Mouse (Mus musculus): ENCODE results near the gene Sspn.

DNA sequence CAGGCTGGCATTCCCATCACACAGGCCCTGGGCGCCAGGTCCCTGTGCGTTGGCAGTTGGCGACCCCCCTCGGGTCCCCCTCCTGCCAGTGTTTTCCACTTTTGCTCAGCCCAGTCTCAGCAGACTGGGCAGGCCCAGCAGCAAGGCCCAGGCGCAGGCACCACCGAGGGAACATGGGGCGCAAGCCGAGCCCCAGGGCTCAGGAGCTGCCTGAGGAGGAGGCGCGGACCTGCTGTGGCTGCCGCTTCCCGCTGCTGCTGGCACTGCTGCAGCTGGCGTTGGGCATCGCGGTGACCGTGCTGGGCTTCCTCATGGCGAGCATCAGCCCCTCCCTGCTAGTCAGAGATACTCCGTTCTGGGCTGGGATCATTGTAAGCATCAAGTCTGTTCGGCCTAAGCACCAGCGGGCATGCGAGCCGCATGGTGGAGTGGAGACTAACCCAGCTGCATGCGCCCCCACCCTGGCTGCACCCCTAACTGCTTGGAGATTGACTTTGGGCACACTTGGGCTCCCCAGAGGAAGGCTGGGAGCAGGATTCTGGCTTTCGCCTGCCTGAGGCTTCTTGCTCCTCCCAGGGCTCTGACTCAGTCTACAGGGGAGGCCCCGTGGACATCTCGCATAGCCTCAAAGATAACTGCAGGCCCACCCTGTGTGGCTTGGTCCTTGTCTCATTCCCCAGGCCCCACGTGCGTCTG lies 2.7 kb downstream of the Sspn start:
- TF ChIP-seq CTCF (IDR thresholded peaks at IDR 0.05; ENCODE audit: low read depth, low read length) (no peak), POLR2A (IDR thresholded peaks at IDR 0.05; ENCODE audit: insufficient read depth, low read length) (no peak), EP300 (IDR thresholded peaks at IDR 0.05; ENCODE audit: insufficient read depth, low read depth, low read length) (no peak)

All from ES-Bruce4 (cell line).